Mouse (Mus musculus) olfactory bulb, adult 2 months (tissue): Measurements from ENCODE around the gene Fitm2. TPM values are rescaled to one million over a fixed set of nuclear protein-coding genes. Genes with fewer than 3 reads are reported as not detected.
"Not testable (repeated sequence)": the region's sequence is repeated elsewhere in the genome, so short reads cannot be mapped to it uniquely, and the experiment has no call there.

Source experiments
- H3K27ac ChIP-seq: fragments of 200-500 bp; 2 replicates; pipeline ENCODE4 v1.5.1; 2012; ENCODE audit warnings: low read depth, low read length; ENCODE audit not compliant: insufficient read depth
- H3K4me1 ChIP-seq: fragments of 200-500 bp; 2 replicates; pipeline ENCODE4 v1.6.1; 2012; ENCODE audit warnings: low read length; ENCODE audit not compliant: control insufficient read depth, insufficient read depth
- H3K4me3 ChIP-seq: fragments of 200-500 bp; 2 replicates; pipeline ENCODE4 v1.5.1; 2012; ENCODE audit warnings: mild to moderate bottlenecking, low read depth, low read length, moderate library complexity; ENCODE audit not compliant: insufficient read depth
- CTCF ChIP-seq: fragments of 200-500 bp; IDR thresholded peaks from 2 replicates; pipeline ENCODE4 v1.5.1; 2012; ENCODE audit warnings: low read depth, mild to moderate bottlenecking, low read length, moderate library complexity; ENCODE audit not compliant: insufficient read depth
- POLR2A ChIP-seq: fragments of 200-500 bp; IDR thresholded peaks from 2 replicates; pipeline ENCODE4 v1.6.1; 2012; ENCODE audit warnings: mild to moderate bottlenecking, low read depth, low read length, moderate library complexity; ENCODE audit not compliant: insufficient read depth
- WGBS: fragments of 180-500 bp; shearing (Covaris S2); methylation state at CpG from one replicate; pipeline ENCODE4 v1.1.7; 2018; 5-methylcytosine and 5-hydroxymethylcytosine counted together
- polyA plus RNA-seq: library from polyadenylated mRNA; stranded (reverse); fragments of >200 nt; gene quantifications from 2 replicates; pipeline ENCODE4 v1.2.4, GENCODE M21; 2012; ENCODE audit warnings: low replicate concordance; ENCODE audit not compliant: missing spikeins, insufficient read depth, insufficient read length

Fitm2 gene
- polyA plus RNA-seq, 1 experiment: not detected

GRCm38 (mm10) chr2:163467585-163467984 lies 4.8 kb downstream of the Fitm2 start:
- no peak overlapping the region for H3K27ac ChIP-seq
- H3K4me3 ChIP-seq: no peak overlapping the region
- 0 out of 2 replicates have a peak, but pooled peaks cover 4% of the 10 kb centered on the region for H3K4me1 ChIP-seq
- 96% methylated on average over 6 of the region's 6 CpGs for WGBS
- TF ChIP-seq POLR2A: no peak
- TF ChIP-seq CTCF: no peak

GRCm38 (mm10) chr2:163466771-163467170 lies 5.7 kb downstream of the Fitm2 start:
- no peak overlapping the region for H3K4me3 ChIP-seq
- H3K27ac ChIP-seq: no peak overlapping the region
- WGBS: 82% methylated on average over 8 of the region's 8 CpGs
- 0 out of 2 replicates have a peak, but pooled peaks cover 4% of the 10 kb centered on the region for H3K4me1 ChIP-seq
- TF ChIP-seq CTCF: no peak
- no peak for TF ChIP-seq POLR2A

- WGBS: 79% methylated on average over 6 of the region's 6 CpGs
- Histone ChIP-seq H3K4me3 (no peak overlapping the region), H3K4me1 (peaks cover 4% of the 10 kb centered on the region), H3K27ac (no peak overlapping the region)
- TF ChIP-seq CTCF (no peak), POLR2A (no peak)
Measured at GRCm38 (mm10) chr2:163464562-163464961, 7.9 kb downstream of the Fitm2 start.

DNA sequence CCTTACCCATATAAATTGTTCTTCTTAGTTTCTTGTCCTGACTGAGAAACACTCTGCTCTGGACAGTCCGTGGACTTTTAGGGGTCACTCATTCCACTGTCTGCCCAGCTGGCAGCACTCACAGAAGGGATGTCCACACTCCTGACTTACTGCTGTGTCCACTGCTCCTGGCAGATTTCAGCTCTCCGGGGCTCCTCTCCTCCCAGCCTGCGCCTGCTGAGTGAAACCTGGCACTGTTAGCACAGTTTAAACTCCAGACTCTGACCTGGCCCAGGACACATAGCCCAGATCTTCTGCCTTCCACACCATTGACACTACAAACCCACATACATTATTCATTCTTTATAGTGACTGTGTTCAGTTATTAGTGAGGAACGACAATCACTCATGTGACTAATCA lies 8.4 kb downstream of the Fitm2 start:
- Histone ChIP-seq H3K27ac (no peak overlapping the region), H3K4me1 (peaks cover 8% of the 10 kb centered on the region), H3K4me3 (no peak overlapping the region)
- WGBS: 75% methylated on average over 4 of the region's 4 CpGs
- TF ChIP-seq CTCF (no peak), POLR2A (no peak)

DNA sequence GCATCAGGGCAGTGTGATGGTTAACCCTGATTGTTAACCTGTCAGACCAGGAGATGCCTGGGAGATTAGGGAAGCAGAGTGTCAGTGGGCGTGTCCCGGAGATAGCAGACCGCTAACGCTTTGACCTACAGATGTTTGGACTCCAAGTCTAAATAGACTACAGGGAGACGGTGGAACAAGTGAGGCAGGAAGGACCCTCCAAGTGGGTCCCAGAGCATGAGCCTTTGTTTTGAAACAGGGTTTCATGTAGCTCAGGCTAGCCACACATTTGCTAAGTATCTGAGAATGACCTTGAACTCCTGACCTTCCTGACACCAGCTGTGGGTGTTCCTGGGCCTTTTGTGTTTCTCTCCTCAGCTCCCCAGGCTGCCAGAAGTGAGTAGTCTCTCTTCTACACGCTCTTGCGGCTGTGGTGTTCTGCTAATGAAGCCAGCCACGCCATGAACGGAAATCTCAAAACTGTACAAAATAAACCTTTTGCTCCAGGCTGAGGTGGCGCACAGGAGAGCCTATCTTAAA lies 9.1 kb downstream of the Fitm2 start:
- no peak for TF ChIP-seq POLR2A
- no peak for TF ChIP-seq CTCF
- WGBS: 83% methylated on average over 10 of the region's 10 CpGs
- Histone ChIP-seq H3K27ac (no peak overlapping the region), H3K4me1 (peaks cover 15% of the 10 kb centered on the region), H3K4me3 (no peak overlapping the region)

DNA sequence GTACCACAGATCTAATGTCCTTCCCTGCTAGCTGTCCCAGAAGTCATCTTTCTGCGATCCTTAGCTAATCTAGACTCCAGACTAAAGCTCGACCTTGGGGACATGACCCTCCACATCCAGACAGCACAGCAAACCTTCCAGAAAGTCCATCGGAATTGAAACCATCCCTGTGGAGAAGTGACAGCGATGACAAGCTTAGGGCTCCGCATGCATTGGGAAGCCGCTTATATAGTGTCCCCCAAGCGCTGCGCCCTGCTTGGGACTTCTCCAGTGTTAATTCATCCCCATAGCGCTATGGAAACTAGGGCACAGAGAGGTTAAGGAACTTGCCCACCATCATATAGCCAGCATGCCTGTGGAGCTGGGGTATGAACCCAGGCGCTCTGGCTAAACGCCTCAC lies 9.6 kb downstream of the Fitm2 start:
- Histone ChIP-seq H3K27ac (no peak overlapping the region), H3K4me3 (no peak overlapping the region), H3K4me1 (peaks cover 19% of the 10 kb centered on the region)
- no peak for TF ChIP-seq CTCF
- no peak for TF ChIP-seq POLR2A
- WGBS: 89% methylated on average over 11 of the region's 11 CpGs

GRCm38 (mm10) chr2:163462386-163462785 lies 10.0 kb downstream of the Fitm2 start:
- H3K27ac ChIP-seq: no peak overlapping the region
- 89% methylated on average over 5 of the region's 5 CpGs for WGBS
- no peak for TF ChIP-seq CTCF
- TF ChIP-seq POLR2A: no peak
- no peak overlapping the region for H3K4me3 ChIP-seq
- peaks cover 19% of the 10 kb centered on the region for H3K4me1 ChIP-seq

DNA sequence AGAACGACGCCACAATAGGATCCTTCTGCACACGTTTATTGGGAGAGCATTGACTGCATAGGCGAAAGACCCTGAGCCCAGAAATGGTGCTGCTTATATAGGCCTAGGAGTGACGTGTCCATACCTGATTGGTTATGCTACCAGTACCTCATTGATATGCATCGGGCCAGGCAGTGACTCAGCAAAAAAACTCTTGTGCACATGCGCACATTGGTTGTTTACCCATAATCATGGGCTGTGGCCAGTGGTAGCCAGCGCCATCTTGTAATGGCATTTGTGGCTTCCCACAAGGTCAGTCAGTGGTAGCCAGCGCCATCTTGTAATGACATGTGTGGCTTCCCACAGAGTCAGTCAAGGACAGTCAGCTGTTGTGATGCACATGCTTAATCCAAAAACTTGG lies 11.1 kb downstream of the Fitm2 start:
- H3K4me3 ChIP-seq, H3K27ac ChIP-seq: not testable (repeated sequence)
- 97% methylated on average over 9 of the region's 9 CpGs for WGBS
- peaks cover 19% of the 10 kb centered on the region for H3K4me1 ChIP-seq

- H3K4me1 ChIP-seq: peaks cover 19% of the 10 kb centered on the region
- no peak overlapping the region for H3K4me3 ChIP-seq
- TF ChIP-seq POLR2A (no peak), CTCF (no peak)
- WGBS: 91% methylated on average over 8 of the region's 8 CpGs
- no peak overlapping the region for H3K27ac ChIP-seq
Measured at GRCm38 (mm10) chr2:163460622-163461021, 11.8 kb downstream of the Fitm2 start.

DNA sequence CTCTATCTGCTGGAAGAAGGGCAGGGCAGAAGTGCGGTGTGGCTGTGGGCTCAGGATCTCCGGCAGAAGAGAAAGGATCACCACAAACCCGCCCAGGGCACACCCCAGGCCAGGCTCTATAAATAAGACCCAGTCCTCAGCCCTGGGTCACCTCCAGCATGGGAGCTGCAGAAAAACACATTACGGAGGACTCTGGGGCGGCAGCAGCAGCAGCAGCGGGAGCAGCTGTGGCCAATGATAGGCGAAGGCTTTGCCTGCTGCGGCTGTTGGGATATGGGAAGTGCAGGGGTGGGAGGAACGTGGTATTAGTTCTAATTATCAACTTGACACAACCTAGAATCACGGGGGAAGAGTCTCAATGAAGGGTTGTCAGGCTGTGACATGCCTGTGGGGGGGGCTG lies 13.0 kb downstream of the Fitm2 start:
- Histone ChIP-seq H3K4me1 (peaks cover 19% of the 10 kb centered on the region), H3K4me3 (peak overlapping the region; percentile 10), H3K27ac (no peak overlapping the region; the same call in 1 of the 2 replicates)
- WGBS: 8% methylated on average over 10 of the region's 10 CpGs
- TF ChIP-seq POLR2A (no peak), CTCF (0 out of 2 replicates have a peak, but pooled peaks have one; percentile 10)
